Mouse (Mus musculus): ENCODE data around the gene Rps8.

The Rps8 gene

DNA sequence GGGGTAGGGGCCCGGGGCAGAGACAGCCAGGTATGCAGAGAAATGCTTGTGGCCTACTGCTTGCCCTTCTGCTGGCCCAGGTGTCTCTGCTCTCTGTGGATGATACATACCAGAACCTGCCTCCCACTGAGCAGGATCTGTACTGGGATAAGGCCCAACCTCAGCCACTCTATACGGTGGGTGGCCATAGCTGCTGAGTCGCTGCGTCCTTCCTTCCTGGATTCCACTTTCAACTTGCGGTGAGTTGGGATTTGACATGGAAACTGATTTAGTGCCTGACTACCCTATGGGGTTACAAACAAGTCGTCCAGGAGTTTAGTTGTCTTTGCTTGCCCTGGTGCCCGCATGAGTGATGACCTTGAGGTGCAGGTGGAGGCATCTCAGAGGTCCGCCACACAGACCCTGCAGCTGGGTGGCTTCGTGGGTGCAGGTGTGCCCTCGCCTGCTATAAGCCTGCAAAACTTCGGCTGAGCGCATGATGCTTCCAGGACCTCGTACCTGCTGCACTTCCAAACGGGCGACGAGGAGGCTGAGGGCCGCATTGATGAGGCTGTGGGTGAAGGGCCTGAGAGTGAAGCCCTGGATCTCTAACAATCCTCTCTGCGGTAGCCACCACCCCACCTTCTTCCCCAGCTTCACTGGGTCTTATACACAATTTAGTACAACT is 7.9 kb downstream of the Rps8 start:
- DNase-seq (ENCODE audit: low spot score): no peak

- peak; percentile 86 for DNase-seq (ENCODE audit: low spot score)
Measured at GRCm38 (mm10) chr4:117146176-117146575, 9.9 kb downstream of the Rps8 start.

- DNase-seq (ENCODE audit: low spot score): no peak
Measured at GRCm38 (mm10) chr4:117145248-117145647, 10.8 kb downstream of the Rps8 start.

DNA sequence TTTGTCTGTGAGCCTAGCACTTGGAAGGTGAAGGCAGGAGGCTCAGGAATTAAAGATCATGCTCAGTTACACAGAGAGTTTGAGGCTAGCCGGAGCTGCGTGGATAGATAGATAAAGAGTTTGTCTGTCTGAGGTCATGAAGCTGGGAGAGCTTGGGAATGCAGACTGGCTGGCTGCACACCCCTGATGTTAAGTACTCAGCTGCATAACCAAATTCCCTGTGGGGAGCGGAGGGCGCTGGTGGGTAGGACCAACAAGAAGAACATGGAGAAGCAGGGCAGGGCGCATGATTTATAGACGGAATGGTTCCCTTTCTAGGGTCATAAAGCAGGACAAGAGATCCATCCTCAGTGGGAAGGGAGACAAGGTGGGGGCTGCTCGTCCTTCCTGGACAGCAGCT is 13.0 kb downstream of the Rps8 start:
- DNase-seq (ENCODE audit: low spot score): no peak

DNA sequence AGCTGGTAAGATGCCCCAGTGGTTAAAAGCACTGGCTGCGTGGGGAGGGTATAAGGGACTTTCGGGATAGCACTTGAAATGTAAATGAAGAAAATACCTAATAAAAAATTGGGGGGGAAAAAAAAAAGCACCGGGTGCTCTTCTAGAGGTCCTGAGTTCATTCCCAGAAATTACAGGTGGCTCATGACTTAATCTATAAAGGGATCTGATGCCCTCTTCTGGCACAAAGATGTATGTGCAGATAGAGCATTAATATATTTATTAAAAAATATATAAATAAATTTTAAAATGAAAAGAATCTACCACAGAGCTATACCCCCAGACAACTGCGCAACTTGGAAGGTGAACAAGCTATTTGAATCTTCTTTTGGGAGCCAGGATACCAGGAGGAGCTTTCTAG is 15.4 kb downstream of the Rps8 start:
- no peak for DNase-seq (ENCODE audit: low spot score)

DNA sequence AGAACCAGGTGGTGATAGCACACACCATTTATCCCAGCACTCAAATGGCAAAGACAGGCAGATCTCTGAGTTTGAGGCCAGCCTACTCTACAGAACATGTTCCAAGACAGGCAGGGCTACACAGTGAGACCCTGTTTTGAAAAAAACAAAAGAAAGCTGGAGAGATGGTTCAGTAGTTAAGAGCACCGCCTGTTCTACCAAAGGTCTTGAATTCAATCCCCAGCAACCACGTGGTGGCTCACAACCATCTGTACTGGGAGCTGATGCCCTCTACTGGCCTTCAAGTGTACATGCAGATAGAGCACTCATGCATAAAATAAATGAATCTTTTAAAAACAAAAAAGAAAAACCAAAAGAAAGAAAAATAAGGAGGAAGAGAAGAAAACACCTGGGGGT is 16.8 kb downstream of the Rps8 start:
- DNase-seq (ENCODE audit: low spot score): no peak

- no peak for DNase-seq (ENCODE audit: low spot score)
Measured at GRCm38 (mm10) chr4:117138295-117139216, 17.5 kb downstream of the Rps8 start.

DNA sequence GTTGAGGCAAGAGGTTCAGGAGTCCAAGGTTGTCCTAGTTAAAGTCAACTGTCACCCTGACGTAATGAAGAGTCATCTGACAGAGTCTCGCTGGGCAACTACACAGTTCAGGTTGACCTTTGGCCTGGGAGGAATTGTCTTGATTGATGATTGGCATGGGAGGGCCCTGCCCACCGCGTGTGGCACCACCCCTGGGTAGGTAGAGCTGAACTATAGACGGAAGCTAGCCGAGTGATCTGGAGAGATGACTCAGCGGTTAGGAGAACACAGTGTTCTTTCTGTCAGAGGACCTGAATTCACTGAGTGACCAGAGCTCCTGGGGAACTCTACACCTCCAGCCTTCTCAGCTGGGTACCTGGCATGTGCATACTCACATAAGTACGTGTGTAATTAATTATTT is 20.0 kb downstream of the Rps8 start:
- DNase-seq (ENCODE audit: low spot score): no peak

- no peak for DNase-seq (ENCODE audit: low spot score)
Measured at GRCm38 (mm10) chr4:117134601-117134995, 21.4 kb downstream of the Rps8 start.

DNA sequence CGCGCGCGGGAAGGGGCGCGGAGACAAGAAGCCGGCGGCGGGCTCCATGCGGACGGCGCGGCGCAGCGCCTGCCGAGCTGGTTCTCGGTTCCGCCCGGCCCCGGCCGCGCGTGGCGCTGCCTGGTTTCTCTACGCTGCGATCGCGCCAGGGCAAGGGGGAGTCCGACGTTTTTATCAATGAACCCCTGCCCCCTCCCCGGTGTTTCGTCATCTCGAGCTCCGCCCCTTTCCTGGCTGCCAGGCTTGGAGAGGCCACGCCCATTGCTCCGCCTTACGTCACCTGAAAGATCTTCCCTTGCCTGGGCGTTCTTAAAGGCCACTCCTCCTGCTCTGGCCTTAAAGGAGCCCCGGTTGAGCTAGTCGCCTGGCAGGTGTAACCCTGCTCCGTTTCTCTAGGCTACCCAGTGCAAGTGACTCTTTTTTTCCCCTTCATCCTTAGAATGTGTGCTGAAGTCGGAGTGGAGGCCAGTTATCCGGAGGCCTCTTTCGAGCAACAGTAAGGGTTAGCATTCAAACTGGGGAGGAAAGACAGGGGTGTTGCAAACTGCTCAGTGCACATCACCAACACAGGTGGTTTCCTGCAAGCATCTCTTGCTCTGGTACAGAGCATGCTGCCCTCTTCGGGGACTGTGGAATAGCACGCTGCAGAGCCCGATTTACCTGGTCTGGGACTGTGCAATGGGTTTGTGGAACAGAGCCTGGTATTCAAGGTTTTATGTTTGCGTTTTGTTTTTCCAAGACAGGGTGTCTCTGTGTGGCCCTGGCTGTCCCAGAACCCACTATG is 22.0 kb downstream of the Rps8 start, which contains the start of gene Plk3:
Gene Plk3 (minus strand): TSS at position 147 of the 784 bp plus-strand sequence.
- peak; percentile 97 for DNase-seq (ENCODE audit: low spot score)

GRCm38 (mm10) chr4:117133366-117133796 is 22.7 kb downstream of the Rps8 start:
- no peak for DNase-seq (ENCODE audit: low spot score)

DNA sequence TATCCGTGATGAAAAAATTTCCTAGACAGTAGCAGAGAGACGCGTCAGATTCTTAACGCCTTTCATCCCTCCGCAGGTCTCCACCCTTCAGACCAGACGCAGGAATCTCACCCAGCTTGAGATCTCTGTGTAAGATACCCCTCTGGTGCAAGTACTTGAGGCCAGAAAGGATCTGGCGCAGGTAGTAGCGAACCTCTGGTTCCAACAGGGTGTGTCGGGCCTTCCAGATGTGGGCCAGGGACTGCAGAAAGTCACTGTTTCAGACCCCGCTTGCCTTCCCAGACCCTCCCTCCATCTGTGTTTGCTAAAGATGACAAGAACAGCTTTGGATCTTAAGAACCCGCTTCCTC is 23.3 kb downstream of the Rps8 start:
- DNase-seq (ENCODE audit: low spot score): no peak

- DNase-seq (ENCODE audit: low spot score): no peak
Measured at GRCm38 (mm10) chr4:117131890-117132793, 23.9 kb downstream of the Rps8 start.

DNA sequence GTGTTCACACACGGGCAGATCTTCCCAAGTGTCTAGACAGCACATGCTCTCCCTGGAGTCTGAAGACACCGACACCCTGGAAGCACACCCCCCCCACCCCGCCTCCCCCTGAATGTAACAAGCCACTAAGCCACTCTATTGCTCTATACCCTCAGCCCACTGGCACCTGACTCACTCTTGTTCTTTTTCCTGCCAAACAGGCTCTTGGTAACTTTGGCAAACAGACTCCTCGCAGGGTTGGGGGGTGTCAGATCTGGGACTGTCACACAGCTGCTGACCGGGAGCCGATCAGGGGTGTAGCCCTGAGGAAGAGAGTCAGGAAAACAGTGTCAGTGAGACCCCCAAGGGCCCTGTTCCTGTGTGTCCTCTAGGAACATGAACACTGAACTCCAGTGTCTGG is 24.8 kb downstream of the Rps8 start:
- no peak for DNase-seq (ENCODE audit: low spot score)

- DNase-seq (ENCODE audit: low spot score): no peak
Measured at GRCm38 (mm10) chr4:117130790-117131189, 25.3 kb downstream of the Rps8 start.

DNA sequence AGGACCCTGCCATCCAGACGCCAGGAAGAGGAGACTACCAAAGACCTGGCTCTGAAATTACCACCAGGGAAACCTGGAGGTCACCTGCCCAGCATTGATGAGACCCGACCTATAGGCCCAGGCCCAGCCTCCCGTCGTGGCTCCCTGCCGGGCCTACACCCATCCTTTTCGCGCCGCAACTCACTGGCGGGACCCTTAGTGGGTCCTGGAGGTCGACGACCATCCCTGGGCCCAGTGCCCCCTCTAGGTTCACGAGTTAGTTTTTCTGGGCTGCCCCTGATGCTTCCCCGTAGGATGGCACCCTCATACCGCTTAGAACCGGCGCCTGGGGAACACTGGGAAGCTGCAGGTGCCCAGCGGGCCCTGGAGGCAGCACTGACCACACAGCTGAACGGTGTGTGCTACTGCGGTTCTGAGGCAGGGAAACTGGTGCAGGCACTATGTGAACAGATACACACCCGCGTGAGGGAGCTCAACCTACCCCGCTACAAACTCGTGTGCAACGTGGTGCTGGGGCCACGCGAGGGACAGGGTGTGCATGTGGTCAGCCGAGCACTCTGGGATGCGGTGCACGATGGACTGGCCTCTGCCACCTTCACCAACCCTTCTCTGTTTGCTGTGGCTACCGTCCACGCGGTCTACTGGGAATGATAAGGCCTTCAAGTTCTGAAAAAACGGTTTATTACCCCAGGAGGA is 27.9 kb downstream of the Rps8 start:
- DNase-seq (ENCODE audit: low spot score): no peak

- no peak for DNase-seq (ENCODE audit: low spot score)
Measured at GRCm38 (mm10) chr4:117126675-117127290, 29.3 kb downstream of the Rps8 start, which contains the start of gene Tctex1d4. Gene Tctex1d4, plus strand, starts transcription at chr4:117126794.

GRCm38 (mm10) chr4:117125910-117126674 is 30.0 kb downstream of the Rps8 start:
- peak; percentile 59 for DNase-seq (ENCODE audit: low spot score)

- peak; percentile 62 for DNase-seq (ENCODE audit: low spot score)
Measured at GRCm38 (mm10) chr4:117125348-117125909, 30.6 kb downstream of the Rps8 start, which contains the start of gene Btbd19. Gene Btbd19, minus strand, starts transcription at chr4:117125725.

Data from ovary, postnatal 36 days (tissue).